31 mouse cellular contexts compared by ENCODE assay signal in genomic region chr10:28673931-28674330, GRCm38 (mm10). TPM values are rescaled to one million over a fixed set of nuclear protein-coding genes. Genes with fewer than 3 reads are reported as not detected.
DNase-seq lines count a peak whose midpoint lies in the region; ATAC-seq and TF ChIP-seq lines count a peak whose summit lies in the region.
"Had no signal": no experiment of that assay in that cellular context is flagged by ENCODE, and none has a peak within 500 bp of the region (broad histone marks: within the 10 kb centered on the region; RNA-seq: fewer than 3 reads in every experiment).

No protein-coding gene starts in this region.

- no peaks in the 10 kb centered on the region for H3K36me3 ChIP-seq in forebrain, postnatal 0 days (ENCODE audit: insufficient read depth)
- H3K36me3 ChIP-seq in forebrain, embryonic 11.5 days (ENCODE audit: control insufficient read depth, insufficient read depth, low read length), result no peaks in the 10 kb centered on the region
- H3K36me3 ChIP-seq: forebrain, embryonic 10.5 days; heart, embryonic 10.5 days; heart, embryonic 13.5 days; intestine, embryonic 15.5 days had no signal

- peak; percentile 20; the same call in 1 of the 2 replicates for ATAC-seq in forebrain, postnatal 0 days
- ATAC-seq in forebrain, embryonic 11.5 days (replicated peaks; ENCODE audit: low FRiP score), result no peak
- peak; percentile 35 for ATAC-seq in inflammation-experienced regulatory T-cells, adult 6 months
- ATAC-seq: forebrain, embryonic 14.5 days; hindbrain, postnatal 0 days; intestine, embryonic 15.5 days had no signal

- no peak overlapping the region for H3K9ac ChIP-seq in forebrain, postnatal 0 days
- no peak overlapping the region for H3K9ac ChIP-seq in forebrain, embryonic 11.5 days (ENCODE audit: low read length)
- H3K9ac ChIP-seq: heart, embryonic 13.5 days; hindbrain, embryonic 14.5 days; intestine, embryonic 15.5 days had no signal

- WGBS in forebrain, postnatal 0 days, result 79% methylated on average over 3 of the region's 3 CpGs
- WGBS in forebrain, embryonic 11.5 days, result 90% methylated on average over 3 of the region's 3 CpGs

- H3K4me2 ChIP-seq in forebrain, postnatal 0 days (ENCODE audit: low read depth), result no peak overlapping the region
- H3K4me2 ChIP-seq in forebrain, embryonic 11.5 days (ENCODE audit: low read depth, low read length, severe bottlenecking), result no peak overlapping the region
- H3K4me2 ChIP-seq: heart, embryonic 13.5 days; hindbrain, embryonic 14.5 days; intestine, embryonic 15.5 days had no signal

- TF ChIP-seq CTCF in forebrain, postnatal 0 days (IDR thresholded peaks at IDR 0.05; ENCODE audit: low read depth), result no peak

- no peaks in the 10 kb centered on the region for H3K4me1 ChIP-seq in forebrain, postnatal 0 days (ENCODE audit: insufficient read depth)
- no peaks in the 10 kb centered on the region for H3K4me1 ChIP-seq in forebrain, embryonic 11.5 days (replicated peaks; ENCODE audit: control insufficient read depth, insufficient read depth, low read length)
- H3K4me1 ChIP-seq: forebrain, embryonic 10.5 days; heart, embryonic 10.5 days; heart, embryonic 13.5 days; intestine, embryonic 15.5 days had no signal

- no peaks in the 10 kb centered on the region for H3K27me3 ChIP-seq in forebrain, postnatal 0 days (ENCODE audit: insufficient read depth, low read length)
- no peaks in the 10 kb centered on the region for H3K27me3 ChIP-seq in forebrain, embryonic 11.5 days (ENCODE audit: control insufficient read depth, insufficient read depth, low read length)
- H3K27me3 ChIP-seq: heart, embryonic 13.5 days; intestine, embryonic 15.5 days had no signal

- intact Hi-C loops in left cerebral cortex, postnatal 36 days (cut with DNase I), result no loop called here

- no peaks in the 10 kb centered on the region for H3K9me3 ChIP-seq in forebrain, postnatal 0 days (ENCODE audit: low read length)
- no peaks in the 10 kb centered on the region for H3K9me3 ChIP-seq in forebrain, embryonic 11.5 days (ENCODE audit: control insufficient read depth, low read length)
- H3K9me3 ChIP-seq: forebrain, embryonic 10.5 days; heart, embryonic 10.5 days; heart, embryonic 13.5 days; intestine, embryonic 15.5 days had no signal

- no peak for DNase-seq in forebrain, postnatal 0 days
- no peak for DNase-seq in forebrain, embryonic 11.5 days (ENCODE audit: low spot score)
- DNase-seq in CD4-positive helper T cell, adult 2 months (ENCODE audit: low read depth, low spot score), result peak; percentile 76
- peak; percentile 27 for DNase-seq in T-cell, adult 2 months (ENCODE audit: low spot score)
- DNase-seq in left cerebral cortex, postnatal 36 days (ENCODE audit: low spot score in 2 of 2), result no peak
- DNase-seq in right cerebral cortex, postnatal 4 days, result no peak
- DNase-seq in embryo, embryonic 11 days, result no peak
- DNase-seq: adrenal gland, adult 2 months; adrenal gland, postnatal 14 days; cerebellum, adult 11 months; cerebellum, adult 2 months; cerebellum, adult 9-11 months; cerebellum, postnatal 36 days; gastrocnemius, postnatal 25 days; heart, adult 2 months; heart, postnatal 14 days; heart, postnatal 4 days had no signal

- H3K27ac ChIP-seq in forebrain, postnatal 0 days (ENCODE audit: low read depth, low read length), result no peak overlapping the region
- no peak overlapping the region for H3K27ac ChIP-seq in forebrain, embryonic 11.5 days (ENCODE audit: low read depth, low read length)
- H3K27ac ChIP-seq: forebrain, embryonic 10.5 days; heart, adult 2 months; heart, embryonic 10.5 days; heart, embryonic 13.5 days; hindbrain, embryonic 14.5 days; hindbrain, postnatal 0 days; intestine, embryonic 15.5 days had no signal

- no peak overlapping the region for H3K4me3 ChIP-seq in forebrain, postnatal 0 days (ENCODE audit: low read depth, low read length)
- H3K4me3 ChIP-seq in forebrain, embryonic 11.5 days (ENCODE audit: low read depth, low read length), result no peak overlapping the region
- H3K4me3 ChIP-seq: forebrain, embryonic 10.5 days; heart, adult 2 months; heart, embryonic 10.5 days; heart, embryonic 13.5 days; intestine, embryonic 15.5 days had no signal

RNA-seq across cellular contexts. Expression of gene Themis, which starts 5.8 kb away (rescaled TPM):
- total RNA-seq in forebrain, postnatal 0 days (2014; rRNA removed), result 0.08 TPM in 1 of 2 replicates, not detected in the other
- not detected in 2 replicates for polyA plus RNA-seq in forebrain, postnatal 0 days (2015; fragmentation: Nextera tagmentation; extraction: Ambion mirVana)
- 0.07 TPM in 1 of 2 replicates, not detected in the other for polyA plus RNA-seq in forebrain, embryonic 11.5 days (2014; fragmentation: Nextera tagmentation; extraction: Ambion mirVana)
- 10 to 100 TPM; 62.9 to 95.5 (median 64.3) TPM for polyA plus RNA-seq in inflammation-experienced regulatory T-cells, adult 6 months (2017; shearing (Covaris generic))
- not detected for total RNA-seq in left cerebral cortex, postnatal 36 days (2021)
- total RNA-seq: adrenal gland, adult 2 months; adrenal gland, postnatal 4 days; gastrocnemius, adult 8-10 months; granulocyte monocyte progenitor cell, adult 5-6 weeks; hindbrain, postnatal 0 days had no signal
- polyA plus RNA-seq: adrenal gland, adult 2 months; cerebellum, adult 2 months; cortical plate, adult 2 months; embryonic facial prominence, embryonic 14.5 days; forebrain, embryonic 10.5 days; forebrain, embryonic 14.5 days; heart, embryonic 10.5 days; hindbrain, embryonic 11.5 days; hindbrain, embryonic 14.5 days; hindbrain, postnatal 0 days had no signal

Comparison
In these comparisons a context has a peak if more than half of its experiments do, and no peak if none do; other contexts are left out.
1. DNase-seq: peak in CD4-positive helper T cell, adult 2 months (single experiment) and T-cell, adult 2 months (single experiment); none in forebrain, postnatal 0 days (single experiment), forebrain, embryonic 11.5 days (single experiment), left cerebral cortex, postnatal 36 days (0 of 2), right cerebral cortex, postnatal 4 days (single experiment) and embryo, embryonic 11 days (single experiment).
2. RNA of gene Themis, which starts 5.8 kb away (polyA plus RNA-seq): 62.9 to 95.5 TPM in inflammation-experienced regulatory T-cells, adult 6 months; 0.07 TPM in forebrain, embryonic 11.5 days and not detected in forebrain, postnatal 0 days; every median in the first group is over 10 times any median in the second.